Mouse (Mus musculus) myocyte (in vitro differentiated cells): ENCODE measurements around the gene Kcne3.

Experiments used
- CEBPB ChIP-seq: IDR thresholded peaks from 2 replicates; pipeline ENCODE4 v1.6.1; 2011; ENCODE audit warnings: mild to moderate bottlenecking, moderate library complexity; ENCODE audit not compliant: poor library complexity, insufficient read depth, severe bottlenecking
- E2F4 ChIP-seq: IDR thresholded peaks from one replicate; pipeline ENCODE4 v1.6.1; 2011; ENCODE audit warnings: mild to moderate bottlenecking, control low read depth, moderate library complexity; ENCODE audit not compliant: insufficient read depth
- MAX ChIP-seq: IDR thresholded peaks from one replicate; pipeline ENCODE4 v1.6.1; 2011; ENCODE audit warnings: low read depth, mild to moderate bottlenecking, control low read depth
- MYOD1 ChIP-seq, 3 experiments: IDR thresholded peaks; one replicate each; pipeline ENCODE4 v1.6.1; 2011; ENCODE audit warnings: control low read depth in 2 of 3, low read depth in 2 of 3, mild to moderate bottlenecking in 2 of 3, moderate library complexity in 1 of 3; ENCODE audit not compliant: insufficient read length in 2 of 3, control insufficient read depth in 1 of 3
- MYOG ChIP-seq, 3 experiments: IDR thresholded peaks; one replicate each; pipeline ENCODE4 v1.6.1; 2011; ENCODE audit warnings: control low read depth in 2 of 3, low read depth in 2 of 3, mild to moderate bottlenecking in 2 of 3; ENCODE audit not compliant: insufficient read length in 2 of 3, control insufficient read depth in 1 of 3, insufficient read depth in 1 of 3
- POLR2A ChIP-seq: IDR thresholded peaks from one replicate; pipeline ENCODE4 v1.6.1; 2011; ENCODE audit warnings: low read depth, mild to moderate bottlenecking, control low read depth, moderate library complexity; ENCODE audit not compliant: insufficient read length
- POLR2AphosphoS2 ChIP-seq: IDR thresholded peaks from one replicate; pipeline ENCODE4 v1.6.1; 2011; ENCODE audit warnings: low read depth, control low read depth; ENCODE audit not compliant: insufficient read length
- REST ChIP-seq: IDR thresholded peaks from one replicate; pipeline ENCODE4 v1.6.1; 2011; ENCODE audit warnings: mild to moderate bottlenecking, control low read depth, moderate library complexity; ENCODE audit not compliant: insufficient read depth, insufficient read length
- SRF ChIP-seq: IDR thresholded peaks from one replicate; pipeline ENCODE4 v1.6.1; 2011; ENCODE audit warnings: low read depth; ENCODE audit not compliant: control insufficient read depth, insufficient read length
- TCF12 ChIP-seq: IDR thresholded peaks from one replicate; pipeline ENCODE4 v1.6.1; 2011; ENCODE audit warnings: mild to moderate bottlenecking, control low read depth; ENCODE audit not compliant: poor library complexity, insufficient read depth, severe bottlenecking
- TCF3 ChIP-seq: IDR thresholded peaks from one replicate; pipeline ENCODE4 v1.6.1; 2011; ENCODE audit warnings: low read depth, control low read depth; ENCODE audit not compliant: insufficient read length
- USF1 ChIP-seq: IDR thresholded peaks from one replicate; pipeline ENCODE4 v1.6.1; 2011; ENCODE audit warnings: low read depth, mild to moderate bottlenecking, control low read depth, moderate library complexity

GRCm38 (mm10) chr7:100206144-100206543 is 29.8 kb downstream of the Kcne3 start:
- TF ChIP-seq POLR2A (no peak), MAX (no peak), POLR2AphosphoS2 (no peak), TCF12 (no peak), E2F4 (no peak), MYOD1 (IDR thresholded peaks at IDR 0.05; ENCODE audit: control insufficient read depth in 1 of 3, insufficient read length in 2 of 3, low read depth in 2 of 3) (no peak), CEBPB (no peak), SRF (no peak), MYOG (IDR thresholded peaks at IDR 0.05; ENCODE audit: control insufficient read depth in 1 of 3, insufficient read depth in 1 of 3, insufficient read length in 2 of 3, low read depth in 2 of 3) (no peak), TCF3 (no peak), USF1 (no peak), REST (no peak)
